Mouse (Mus musculus): ENCODE results near the gene Pde4a.
A peak's percentile ranks its signal among the peaks of the same experiment; 100 is the strongest.

The Pde4a gene

DNA sequence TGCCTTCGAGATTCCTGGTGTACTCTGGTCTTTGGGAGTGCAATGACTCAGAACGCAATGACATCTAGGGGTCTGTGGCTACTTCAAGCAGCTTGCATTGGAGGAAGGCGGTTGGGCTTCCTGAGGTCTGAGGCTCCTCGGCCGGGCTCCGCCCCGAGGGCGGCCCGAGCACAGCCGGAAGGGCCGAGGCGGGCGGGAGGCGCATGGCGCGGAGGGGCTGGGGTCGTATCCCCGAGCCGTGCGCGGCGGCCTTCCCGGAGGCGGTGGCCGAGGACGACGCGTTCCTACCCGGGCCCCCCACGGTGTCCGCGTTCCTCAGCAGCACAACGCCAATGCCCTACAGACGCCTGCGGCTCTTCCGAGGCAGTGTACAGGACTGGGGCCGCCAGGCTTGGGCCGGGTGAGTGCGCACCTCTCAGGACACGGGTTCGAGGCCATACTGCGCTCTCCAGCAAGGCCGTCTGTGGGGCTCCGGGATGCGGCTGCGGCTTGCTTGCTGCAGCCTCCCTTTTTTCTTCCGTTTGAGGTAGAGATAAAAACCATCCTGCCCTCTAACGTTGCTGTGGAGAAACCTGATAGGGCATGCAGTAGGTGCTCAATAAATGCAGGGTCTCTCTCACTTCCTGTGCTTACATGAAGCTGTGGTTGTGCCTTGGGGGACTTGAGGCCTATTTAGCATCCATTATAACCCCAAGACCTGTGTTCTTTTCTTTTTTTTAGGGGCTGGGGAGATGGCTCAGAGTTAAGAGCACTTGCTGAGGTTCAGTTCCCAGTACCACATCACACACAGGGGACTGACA lies 16.1 kb downstream of the Pde4a start:
- DNase-seq (ENCODE audit: low read depth, low spot score) = peak; percentile 59

DNA sequence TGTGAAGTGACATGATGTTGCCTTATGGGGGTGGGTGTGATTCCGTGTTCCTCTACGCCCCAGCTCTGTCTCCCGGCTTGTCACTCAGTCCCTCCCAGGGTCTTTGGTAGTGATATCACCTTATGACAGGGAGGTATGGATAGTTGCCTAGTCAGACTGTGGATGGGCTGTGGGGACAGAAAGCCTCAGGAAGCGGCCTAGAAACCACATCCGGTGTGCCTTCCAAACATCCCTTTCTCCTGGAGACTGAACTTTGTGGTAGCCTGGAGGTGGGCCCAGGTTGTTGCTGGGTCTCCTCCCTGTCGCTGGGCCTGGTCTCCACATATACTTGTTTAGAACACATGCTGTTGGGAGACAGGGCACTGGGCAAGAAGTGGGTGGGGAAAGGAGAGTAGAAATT lies 17.9 kb downstream of the Pde4a start:
- peak; percentile 60 for DNase-seq (ENCODE audit: low read depth, low spot score)

DNA sequence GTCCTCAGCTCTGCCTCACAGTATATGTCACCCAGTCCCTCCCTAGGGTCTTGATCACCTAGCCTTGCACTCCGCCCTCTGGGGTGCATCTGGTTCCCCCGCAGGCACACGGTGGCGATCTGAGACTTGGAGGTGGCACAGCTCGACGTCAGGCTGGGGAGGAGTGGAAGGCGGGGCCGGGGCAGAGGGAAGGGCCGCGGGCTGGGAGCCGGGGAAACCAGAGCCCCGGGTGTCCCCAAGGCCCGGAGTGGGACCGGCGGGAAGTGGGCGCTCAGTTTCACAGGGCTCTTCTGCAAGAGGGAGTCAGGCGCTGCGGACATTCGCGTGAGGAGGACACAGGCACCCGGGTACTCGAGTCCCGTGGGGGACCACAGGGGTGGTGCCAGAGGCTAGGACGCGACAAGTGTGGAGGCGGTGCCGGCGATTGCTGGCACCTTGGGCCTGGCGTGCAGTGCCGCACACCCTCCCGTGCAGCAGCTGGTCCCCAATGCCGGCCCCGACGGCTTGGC lies 18.4 kb downstream of the Pde4a start:
- DNase-seq (ENCODE audit: low read depth, low spot score) = peak; percentile 76

DNA sequence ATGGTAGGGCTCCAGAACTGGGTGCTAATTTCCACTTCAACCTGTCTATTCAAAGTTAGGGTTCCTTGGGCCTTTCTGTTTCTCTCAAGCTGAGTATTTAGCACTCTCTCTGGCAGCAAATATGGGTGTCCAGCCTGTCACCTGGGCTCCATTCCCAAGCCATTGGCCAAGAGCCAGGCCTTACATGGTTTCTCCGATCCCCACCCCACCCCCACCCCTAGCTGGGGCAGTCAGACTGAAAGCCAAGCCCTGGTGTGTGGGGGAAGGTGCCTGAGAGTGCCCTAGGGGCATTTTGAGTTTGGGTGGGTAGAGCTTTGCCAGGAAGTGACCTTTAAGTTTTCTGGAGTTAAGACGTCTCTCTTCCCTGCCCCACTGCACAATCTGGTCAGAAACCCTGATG lies 19.2 kb downstream of the Pde4a start:
- DNase-seq (ENCODE audit: low read depth, low spot score) = no peak

DNA sequence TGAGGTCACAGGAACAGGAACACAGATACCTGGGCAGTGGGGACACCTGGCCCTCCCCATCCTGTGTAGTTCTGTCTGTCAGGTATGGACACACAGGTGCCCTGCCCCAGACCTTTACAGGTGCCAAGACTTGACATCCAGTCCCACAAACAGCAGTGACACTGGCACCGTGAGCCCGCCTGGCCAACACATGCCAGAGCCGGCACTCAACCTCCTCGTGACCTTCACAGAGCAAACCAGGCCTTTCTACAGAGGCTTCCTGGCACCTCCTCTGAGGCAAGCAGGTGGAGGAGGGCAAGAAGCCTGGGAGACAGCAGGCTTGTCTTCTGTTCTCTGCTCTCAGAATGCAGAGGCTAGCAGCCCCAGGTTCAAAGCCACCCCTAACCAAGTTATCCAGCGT lies 19.9 kb downstream of the Pde4a start:
- no peak for DNase-seq (ENCODE audit: low read depth, low spot score)

DNA sequence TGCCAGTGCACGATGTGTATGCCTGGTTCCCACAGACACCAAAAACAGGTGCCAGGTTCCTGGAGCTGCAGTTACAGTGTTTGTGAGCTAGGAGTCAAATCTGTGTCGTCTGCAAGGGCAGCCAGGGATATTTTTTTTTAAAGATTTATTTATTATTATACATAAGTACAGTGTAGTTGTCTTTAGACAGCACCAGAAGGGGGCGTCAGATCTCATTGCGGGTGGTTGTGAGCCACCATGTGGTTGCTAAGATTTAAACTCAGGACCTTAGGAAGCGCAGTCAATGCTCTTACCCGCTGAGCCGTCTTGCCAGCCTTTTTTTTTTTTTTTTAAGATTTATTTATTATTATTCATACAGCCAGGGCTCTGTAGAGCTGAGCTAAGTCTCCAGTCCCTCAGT lies 24.4 kb downstream of the Pde4a start:
- DNase-seq (ENCODE audit: low read depth, low spot score) = peak; percentile 60

DNA sequence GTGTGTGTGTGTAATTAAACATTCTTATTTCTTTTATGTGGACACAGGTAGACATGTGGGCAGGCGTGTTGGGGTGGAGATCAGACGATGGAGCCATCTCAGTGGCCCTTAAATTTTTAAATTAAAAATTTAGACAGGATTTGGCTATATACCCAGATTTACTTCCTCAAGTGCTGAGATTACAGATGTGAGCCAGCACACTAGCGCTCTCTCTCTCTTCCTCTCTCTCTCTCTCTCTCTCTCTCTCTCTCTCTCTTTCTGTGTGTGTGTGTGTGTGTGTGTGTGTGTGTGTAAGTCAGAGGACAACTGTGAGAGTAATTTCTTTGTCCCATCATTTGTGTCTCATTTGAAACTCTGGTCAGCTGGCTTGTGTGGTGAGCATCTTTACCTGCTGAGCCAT lies 25.2 kb downstream of the Pde4a start:
- DNase-seq (ENCODE audit: low read depth, low spot score) = no peak

DNA sequence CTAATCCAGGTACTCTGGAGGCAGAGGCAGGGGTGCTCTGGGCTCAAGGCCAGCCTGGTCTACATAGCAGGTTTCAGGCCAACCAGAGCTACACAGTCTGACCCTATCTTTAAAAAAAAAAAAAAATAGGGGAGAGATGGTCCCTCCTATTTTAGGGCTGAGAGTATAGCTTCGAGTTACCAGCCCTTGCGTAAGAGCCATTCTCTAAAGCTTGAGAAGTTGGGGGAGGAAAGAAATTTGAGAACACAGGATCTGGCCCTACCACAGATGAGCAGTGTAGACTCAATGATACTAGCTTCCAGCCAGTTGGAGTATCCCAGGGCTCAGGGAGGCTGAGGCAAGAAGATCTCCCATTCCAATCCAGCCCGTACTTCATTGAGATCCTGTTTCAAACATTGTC lies 28.3 kb downstream of the Pde4a start:
- no peak for DNase-seq (ENCODE audit: low read depth, low spot score)

DNA sequence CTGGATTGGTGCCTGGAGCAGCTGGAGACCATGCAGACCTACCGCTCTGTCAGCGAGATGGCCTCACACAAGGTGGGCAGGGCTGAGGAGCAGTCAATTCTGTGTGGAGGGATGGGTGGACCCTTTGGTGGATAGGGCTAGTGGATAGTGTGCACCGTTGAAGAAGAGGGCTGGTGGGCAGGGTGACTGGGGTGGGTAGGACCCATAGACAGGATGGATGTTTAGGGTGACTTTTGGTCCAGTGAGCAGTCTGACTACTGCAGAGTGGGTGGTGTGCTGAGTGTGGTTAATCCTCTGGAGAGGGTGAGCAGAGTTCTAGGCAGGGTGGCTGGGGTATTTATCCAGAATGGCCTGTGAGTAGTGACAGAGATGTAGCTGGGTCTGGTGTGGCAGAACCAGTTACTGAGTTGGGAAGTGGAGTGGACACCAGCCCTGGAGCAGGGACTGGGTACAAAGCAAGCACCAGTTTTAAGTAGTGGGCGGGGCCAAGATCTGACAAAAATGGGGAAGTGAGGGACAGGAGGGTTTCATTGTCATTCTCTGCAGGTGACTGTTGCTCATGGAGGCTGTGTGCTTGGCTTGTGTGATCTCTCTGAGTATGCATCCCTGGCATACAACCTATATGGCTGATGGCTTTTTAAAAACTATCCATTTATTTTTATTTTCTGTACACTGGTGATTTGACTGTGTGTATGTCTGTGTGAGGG lies 29.4 kb downstream of the Pde4a start:
- DNase-seq (ENCODE audit: low read depth, low spot score) = no peak

DNA sequence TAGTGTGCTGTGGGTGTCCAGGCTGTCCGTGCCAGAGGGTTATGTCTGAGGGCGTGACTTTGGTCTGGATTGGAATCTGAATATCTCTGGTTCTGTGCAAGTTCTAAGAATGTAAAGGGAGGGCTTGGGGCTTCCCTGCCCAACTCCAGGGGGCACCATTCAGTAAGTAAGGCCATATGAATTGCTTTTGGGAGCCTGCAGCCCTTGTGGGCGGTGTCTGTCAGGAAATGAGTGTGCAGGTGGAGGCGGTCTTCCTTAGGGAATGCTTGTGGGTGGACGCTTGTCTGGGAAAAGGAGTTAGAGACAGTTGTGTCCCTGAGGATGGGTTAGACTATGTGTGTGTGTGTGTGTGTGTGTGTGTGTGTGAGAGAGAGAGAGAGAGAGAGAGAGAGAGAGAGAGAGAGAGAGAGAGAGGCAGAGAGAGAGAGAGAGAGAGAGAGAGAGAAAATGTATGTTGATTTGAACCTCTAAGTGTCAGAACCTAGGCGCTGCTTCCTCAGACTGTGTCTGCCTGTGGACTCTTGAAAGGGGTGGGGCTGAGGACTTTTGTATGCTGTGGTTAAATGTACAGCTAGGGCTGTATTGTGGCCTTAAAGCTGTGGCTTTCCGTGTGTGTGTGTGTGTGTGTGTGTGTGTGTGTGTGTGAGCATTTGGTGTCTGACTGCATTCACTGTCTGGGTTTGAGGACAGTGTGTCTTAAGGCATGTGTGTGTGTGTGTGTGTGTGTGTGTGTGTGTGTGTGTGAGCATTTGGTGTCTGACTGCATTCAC lies 30.4 kb downstream of the Pde4a start:
- DNase-seq (ENCODE audit: low read depth, low spot score) = peak; percentile 71

DNA sequence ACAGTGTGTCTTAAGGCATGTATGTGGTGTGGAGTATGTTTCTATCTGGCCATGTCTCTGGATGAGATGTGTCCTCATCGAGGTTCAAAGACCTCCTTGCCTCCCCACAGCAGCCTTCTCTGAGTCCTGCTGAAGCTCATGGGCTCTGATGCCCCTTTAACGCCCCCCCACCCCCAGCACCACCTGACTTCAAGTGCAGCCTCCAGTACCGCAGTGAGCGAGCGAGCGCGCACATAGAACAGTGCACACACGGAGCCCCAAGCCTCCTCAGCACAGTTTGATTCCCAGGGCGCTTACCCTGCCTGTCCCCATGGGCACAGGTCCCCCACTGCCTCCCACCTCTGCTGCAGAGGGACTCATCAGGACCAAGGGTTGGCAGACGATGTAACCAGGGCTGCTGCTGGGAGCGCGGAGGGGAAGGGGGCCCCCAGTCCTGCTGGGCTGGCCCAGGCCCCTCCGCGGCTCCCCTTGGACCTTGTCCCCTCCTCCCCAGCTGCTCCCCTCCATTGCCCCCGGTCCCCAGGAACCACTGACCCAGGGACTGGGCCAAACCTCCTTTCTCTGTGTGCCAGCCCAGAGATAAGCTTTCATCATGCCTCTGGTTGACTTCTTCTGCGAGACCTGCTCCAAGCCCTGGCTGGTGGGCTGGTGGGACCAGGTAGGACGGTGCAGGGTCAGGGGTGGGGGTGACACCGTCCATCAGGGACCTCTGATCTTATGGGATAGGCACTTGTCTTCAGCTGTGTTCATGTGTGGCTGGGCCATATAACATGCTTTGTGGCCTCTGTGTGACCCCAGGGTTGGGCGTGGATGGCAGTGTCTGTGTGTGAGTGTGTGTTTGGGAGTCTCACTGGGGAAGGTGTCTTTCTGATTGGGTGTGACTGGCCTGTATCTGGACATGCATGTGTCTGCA lies 31.3 kb downstream of the Pde4a start:
- no peak for DNase-seq (ENCODE audit: low read depth, low spot score)

DNA sequence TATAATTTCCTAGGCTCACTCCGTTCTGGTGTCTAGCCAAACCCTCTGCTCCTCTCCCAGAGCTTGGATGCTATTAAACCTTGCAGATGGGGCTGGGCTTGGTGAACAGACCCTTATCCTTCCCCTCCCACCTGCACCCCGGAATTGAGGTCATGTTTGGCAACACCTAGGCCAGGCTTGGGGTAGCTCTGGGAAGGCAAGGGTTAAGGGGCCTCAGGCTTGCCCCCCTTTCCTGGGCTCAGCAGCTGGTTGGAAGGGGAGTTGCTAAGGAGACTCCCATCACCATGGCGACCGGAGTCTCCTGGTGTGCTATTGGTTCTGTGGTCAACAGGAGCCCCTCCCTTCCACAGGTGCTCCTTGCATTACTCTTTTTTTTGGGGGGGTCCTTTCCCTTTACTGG lies 32.5 kb downstream of the Pde4a start:
- no peak for DNase-seq (ENCODE audit: low read depth, low spot score)

DNA sequence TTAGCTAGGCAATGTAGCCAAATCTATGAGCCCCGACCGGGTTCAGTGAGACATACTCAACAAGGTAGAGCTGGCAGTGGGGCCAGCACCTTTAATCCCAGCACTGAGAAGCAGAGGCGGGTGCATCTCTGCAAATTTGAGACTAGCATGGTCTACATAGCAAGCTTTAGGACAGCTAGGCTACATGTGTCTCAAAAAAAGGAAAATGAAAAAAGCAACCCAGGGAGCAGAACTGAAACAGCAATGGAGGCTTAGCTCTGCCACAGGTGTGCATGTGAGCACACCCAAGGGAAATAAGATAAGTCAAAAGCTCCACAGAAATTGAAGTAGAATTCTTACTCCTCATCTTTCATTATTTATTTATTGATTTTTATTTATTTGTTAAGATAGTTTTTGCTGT lies 33.4 kb downstream of the Pde4a start:
- DNase-seq (ENCODE audit: low read depth, low spot score) = no peak

DNA sequence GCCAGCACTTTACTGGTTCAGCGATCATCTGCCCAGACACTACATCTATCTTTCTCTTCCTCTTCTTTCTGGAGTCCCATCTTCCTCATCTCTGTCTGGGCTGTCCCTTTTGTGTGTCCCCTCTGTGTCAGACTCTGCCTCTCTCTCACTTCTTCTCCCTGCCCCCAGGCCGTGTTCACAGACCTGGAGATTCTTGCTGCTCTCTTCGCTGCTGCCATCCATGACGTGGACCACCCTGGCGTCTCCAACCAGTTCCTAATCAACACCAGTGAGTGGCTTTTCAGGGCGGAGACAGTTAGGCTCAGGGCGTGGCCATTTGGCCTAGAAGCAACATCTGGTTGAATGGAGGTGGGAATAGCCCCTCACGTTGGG lies 38.6 kb downstream of the Pde4a start:
- DNase-seq (ENCODE audit: low read depth, low spot score) = no peak

DNA sequence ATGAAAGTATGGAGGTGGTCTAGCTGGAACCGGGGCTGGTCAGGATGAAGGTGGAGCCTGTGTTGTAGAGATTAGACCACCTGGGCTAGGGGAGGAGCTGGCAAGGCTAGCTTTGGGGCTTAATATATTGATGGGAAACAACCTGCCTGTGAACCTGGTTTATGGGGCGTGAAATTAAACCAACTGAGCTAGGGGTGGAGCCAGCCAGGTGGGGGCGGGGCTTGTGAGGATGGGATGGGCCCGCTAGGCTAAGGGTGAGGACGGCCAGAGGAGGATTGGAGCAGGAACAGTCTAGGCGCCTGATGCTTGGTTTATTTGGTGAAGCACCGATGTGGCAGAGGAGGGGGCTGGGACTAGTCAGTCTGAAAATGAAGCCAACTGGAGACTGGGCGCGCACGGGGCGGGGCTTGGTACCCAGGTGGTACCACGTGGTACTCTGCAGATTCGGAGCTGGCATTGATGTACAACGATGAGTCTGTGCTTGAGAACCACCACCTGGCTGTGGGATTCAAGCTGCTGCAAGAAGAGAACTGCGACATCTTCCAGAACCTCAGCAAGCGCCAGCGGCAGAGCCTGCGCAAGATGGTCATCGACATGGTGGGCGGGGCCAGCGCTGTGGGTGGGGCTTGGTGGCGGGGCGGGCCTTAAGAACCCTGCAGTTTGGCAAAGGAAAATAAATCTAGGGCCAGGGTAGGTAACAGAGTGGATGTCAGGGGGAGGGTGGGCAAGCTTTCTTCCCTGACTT lies 39.2 kb downstream of the Pde4a start:
- no peak for DNase-seq (ENCODE audit: low read depth, low spot score)

DNA sequence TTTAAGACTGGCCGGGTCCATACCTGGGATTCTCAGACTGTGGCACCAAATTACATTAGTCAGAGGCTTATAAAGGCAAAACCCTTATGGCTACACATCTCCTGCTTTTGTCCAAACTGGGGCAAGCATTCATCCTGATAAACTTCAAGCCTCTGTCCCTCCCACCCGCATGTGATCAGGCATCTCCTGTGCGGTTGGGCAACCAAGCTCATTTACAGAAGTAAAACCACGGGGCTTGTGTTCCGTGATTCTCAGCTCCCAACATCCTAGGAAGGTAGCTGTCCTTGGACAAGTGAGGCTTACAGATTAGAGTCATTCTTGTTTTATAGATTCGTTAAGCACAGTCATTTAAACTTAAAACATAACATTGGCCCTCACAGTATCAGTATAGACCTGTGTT lies 41.3 kb downstream of the Pde4a start:
- no peak for DNase-seq (ENCODE audit: low read depth, low spot score)

DNA sequence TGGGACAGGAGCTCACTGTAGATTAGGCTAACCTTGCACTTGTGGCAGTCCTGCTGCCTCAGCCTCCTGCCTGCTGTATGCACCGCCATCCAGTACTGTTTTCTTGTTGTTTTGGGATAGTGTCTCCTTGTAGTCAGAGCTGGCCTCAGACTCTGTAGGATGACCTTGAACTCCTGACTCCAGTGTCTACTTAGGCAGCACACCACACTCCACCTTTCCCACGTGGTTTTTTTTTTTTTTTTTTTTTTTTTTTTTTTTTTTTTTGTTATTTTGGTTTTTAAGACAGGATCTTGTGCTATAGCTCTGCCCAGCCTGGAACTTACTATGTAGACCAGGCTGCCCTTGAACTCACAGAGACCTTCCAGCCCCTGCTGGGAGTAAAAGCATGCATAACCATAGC lies 43.1 kb downstream of the Pde4a start:
- DNase-seq (ENCODE audit: low read depth, low spot score) = no peak

DNA sequence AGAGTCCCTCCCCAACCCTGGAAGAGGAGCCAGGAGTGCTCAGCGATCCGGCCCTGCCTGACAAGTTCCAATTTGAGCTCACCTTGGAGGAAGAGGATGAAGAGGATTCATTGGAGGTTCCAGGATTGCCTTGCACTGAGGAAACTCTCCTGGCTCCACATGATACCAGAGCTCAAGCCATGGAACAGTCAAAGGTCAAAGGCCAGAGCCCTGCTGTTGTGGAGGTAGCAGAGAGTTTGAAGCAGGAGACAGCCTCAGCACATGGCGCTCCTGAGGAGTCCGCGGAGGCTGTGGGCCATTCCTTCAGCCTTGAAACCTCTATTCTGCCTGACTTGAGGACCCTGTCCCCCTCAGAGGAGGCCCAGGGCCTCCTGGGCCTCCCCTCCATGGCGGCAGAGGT lies 45.3 kb downstream of the Pde4a start:
- no peak for DNase-seq (ENCODE audit: low read depth, low spot score)

DNA sequence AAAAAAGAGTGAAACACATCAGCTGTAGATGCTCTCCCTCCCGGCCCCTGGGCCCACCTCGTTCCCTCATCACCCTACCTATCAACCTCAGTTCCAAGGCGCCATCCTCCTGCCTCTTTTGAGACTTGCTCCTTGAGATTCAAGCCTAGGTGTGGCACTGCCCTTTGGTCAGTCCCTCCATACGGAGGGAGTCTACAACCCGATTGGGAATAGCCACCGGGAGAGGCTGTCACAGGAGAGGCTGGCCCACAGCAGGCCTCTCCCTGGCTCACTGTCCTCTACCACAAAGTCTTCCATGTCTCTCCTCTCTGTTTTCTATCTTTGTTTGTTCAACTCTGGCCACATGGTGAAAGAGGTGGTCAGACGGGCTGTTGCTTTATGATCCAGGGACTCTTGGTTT lies 46.1 kb downstream of the Pde4a start:
- no peak for DNase-seq (ENCODE audit: low read depth, low spot score)

DNA sequence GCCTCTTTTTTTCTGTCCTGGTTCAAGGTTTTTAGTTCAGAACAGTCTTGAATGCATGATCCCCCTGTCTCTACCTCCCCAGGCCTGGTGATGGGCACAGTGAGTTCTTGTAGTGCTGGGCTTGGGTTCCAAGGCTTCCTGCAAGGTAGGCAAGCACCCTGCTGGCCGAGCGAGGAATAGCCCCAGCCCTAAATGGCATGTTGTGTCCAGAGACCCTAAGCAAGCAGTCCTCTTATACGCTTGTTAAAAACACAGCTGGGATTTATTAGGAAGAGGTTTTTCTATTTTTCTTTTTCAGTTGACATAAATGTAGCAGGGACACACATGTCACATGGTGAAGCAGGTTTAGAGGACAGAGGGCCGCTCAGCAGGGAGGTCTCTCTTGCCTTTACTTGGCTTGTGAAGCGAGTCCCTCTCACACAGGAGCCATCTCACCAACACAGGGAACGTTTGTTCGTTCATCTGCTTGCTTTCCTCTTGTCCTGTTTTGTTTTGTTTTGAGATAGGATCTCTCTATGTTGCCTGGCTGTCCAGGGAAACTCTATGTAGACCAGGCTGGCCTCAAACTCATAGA lies 48.2 kb downstream of the Pde4a start:
- DNase-seq (ENCODE audit: low read depth, low spot score) = peak; percentile 25
